Mouse (Mus musculus) C2C12 (cell line): Measurements from ENCODE around the gene C730034F03Rik. TPM values are rescaled to one million over a fixed set of nuclear protein-coding genes. Genes with fewer than 3 reads are reported as not detected.

ENCODE experiments used
- H3K27me3 ChIP-seq: one replicate; pipeline ENCODE4 v1.6.1; 2011; ENCODE audit not compliant: control insufficient read depth, insufficient read depth, insufficient read length
- H3K36me3 ChIP-seq: one replicate; pipeline ENCODE4 v1.6.1; 2011; ENCODE audit not compliant: control insufficient read depth, insufficient read depth
- H3K4me3 ChIP-seq: one replicate; pipeline ENCODE4 v1.5.1; 2011; ENCODE audit warnings: mild to moderate bottlenecking, control low read depth; ENCODE audit not compliant: poor library complexity, insufficient read depth, severe bottlenecking
- H3K79me2 ChIP-seq: one replicate; pipeline ENCODE4 v1.6.1; 2011; ENCODE audit not compliant: control insufficient read depth, insufficient read depth
- H3K79me3 ChIP-seq: one replicate; pipeline ENCODE4 v1.6.1; 2011; ENCODE audit warnings: low read depth, control low read depth
- H3ac ChIP-seq: one replicate; pipeline ENCODE3; 2011; ENCODE audit warnings: low read depth; ENCODE audit not compliant: control insufficient read depth, insufficient read length
- CEBPB ChIP-seq: IDR thresholded peaks from one replicate; pipeline ENCODE4 v1.6.1; 2011; ENCODE audit warnings: low read depth, mild to moderate bottlenecking, control low read depth, moderate library complexity
- CTCF ChIP-seq: IDR thresholded peaks from one replicate; pipeline ENCODE4 v1.5.1; 2011; ENCODE audit not compliant: control insufficient read depth, insufficient read depth, insufficient read length
- FOSL1 ChIP-seq: IDR thresholded peaks from one replicate; pipeline ENCODE4 v1.8.0; 2011; ENCODE audit warnings: mild to moderate bottlenecking, low read length; ENCODE audit not compliant: poor library complexity, insufficient read depth, severe bottlenecking
- MAX ChIP-seq: IDR thresholded peaks from one replicate; pipeline ENCODE4 v1.6.1; 2011; ENCODE audit warnings: mild to moderate bottlenecking, control low read depth
- MYOD1 ChIP-seq: IDR thresholded peaks from one replicate; pipeline ENCODE4 v1.6.1; 2011; ENCODE audit warnings: low read depth; ENCODE audit not compliant: control insufficient read depth, insufficient read length
- MYOG ChIP-seq: IDR thresholded peaks from one replicate; pipeline ENCODE4 v1.6.1; 2011; ENCODE audit not compliant: control insufficient read depth, insufficient read length; ENCODE audit errors: extremely low read depth
- USF1 ChIP-seq: IDR thresholded peaks from one replicate; pipeline ENCODE4 v1.6.1; 2011; ENCODE audit warnings: low read depth, mild to moderate bottlenecking, control low read depth, moderate library complexity
- polyA plus RNA-seq: library from polyadenylated mRNA; unstranded; fragments of >200 nt; fragmentation: generic; extraction: Trizol; gene quantifications from one replicate; pipeline ENCODE4 v1.2.1, GENCODE M21; 2012; ENCODE audit warnings: missing spikeins

Gene C730034F03Rik
- polyA plus RNA-seq, 1 experiment = 0.33 TPM

GRCm38 (mm10) chr15:89415282-89415681 is 14.1 kb upstream of the C730034F03Rik start:
- Histone ChIP-seq H3ac (no peak overlapping the region), H3K79me3 (no peaks in the 10 kb centered on the region), H3K79me2 (no peaks in the 10 kb centered on the region), H3K4me3 (no peak overlapping the region), H3K27me3 (no peaks in the 10 kb centered on the region), H3K36me3 (peaks cover 28% of the 10 kb centered on the region)
- TF ChIP-seq FOSL1 (no peak), MYOD1 (no peak), MYOG (no peak), CTCF (no peak), USF1 (no peak), MAX (no peak), CEBPB (no peak)

- no peaks in the 10 kb centered on the region for H3K79me2 ChIP-seq
- H3K27me3 ChIP-seq = no peaks in the 10 kb centered on the region
- peaks cover 62% of the 10 kb centered on the region for H3K36me3 ChIP-seq
- H3K4me3 ChIP-seq = no peak overlapping the region
- no peaks in the 10 kb centered on the region for H3K79me3 ChIP-seq
- H3ac ChIP-seq = no peak overlapping the region
- no peak for TF ChIP-seq MYOD1
- TF ChIP-seq MYOG = no peak
- no peak for TF ChIP-seq CTCF
- no peak for TF ChIP-seq USF1
- TF ChIP-seq MAX = no peak
- no peak for TF ChIP-seq CEBPB
- no peak for TF ChIP-seq FOSL1
These were observed 7.5 kb upstream of the C730034F03Rik start for GRCm38 (mm10) chr15:89421938-89422337.

DNA sequence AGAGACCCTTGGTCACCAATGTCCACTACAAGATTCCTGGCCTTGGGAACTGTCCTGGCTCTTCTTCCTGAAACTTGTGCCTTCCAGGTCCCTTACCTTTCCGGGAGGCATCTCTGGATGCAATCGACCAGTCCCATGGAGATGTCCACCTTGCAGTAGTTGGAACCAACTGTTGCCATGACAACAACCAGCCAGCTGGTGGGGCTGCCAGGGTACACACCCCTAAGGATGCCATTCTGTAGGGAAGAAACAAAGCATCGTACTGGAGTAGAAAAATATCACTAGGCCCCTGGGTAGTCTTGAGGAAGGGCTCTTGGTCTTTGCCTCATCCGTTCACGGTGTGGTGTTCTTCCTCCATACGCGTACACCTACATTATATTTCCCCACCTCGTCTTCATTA is 4.8 kb upstream of the C730034F03Rik start:
- peaks cover 9% of the 10 kb centered on the region for H3K79me3 ChIP-seq
- H3K4me3 ChIP-seq = no peak overlapping the region
- H3K36me3 ChIP-seq = peaks cover 42% of the 10 kb centered on the region
- TF ChIP-seq MYOG (no peak), USF1 (no peak), CTCF (no peak), MYOD1 (no peak), CEBPB (no peak), MAX (no peak), FOSL1 (no peak)
- H3K27me3 ChIP-seq = no peaks in the 10 kb centered on the region
- no peak overlapping the region for H3ac ChIP-seq
- H3K79me2 ChIP-seq = peaks cover 17% of the 10 kb centered on the region

GRCm38 (mm10) chr15:89425711-89426121 is 3.7 kb upstream of the C730034F03Rik start, which contains the start of gene Cpt1b:
Cpt1b (minus strand) TSS chr15:89425863.
- Histone ChIP-seq H3K79me2 (peaks cover 17% of the 10 kb centered on the region), H3K36me3 (peaks cover 31% of the 10 kb centered on the region), H3ac (no peak within 1 kb of the TSS), H3K4me3 (no peak within 1 kb of the TSS), H3K27me3 (no peaks in the 10 kb centered on the region), H3K79me3 (peaks cover 9% of the 10 kb centered on the region)
- no peak for TF ChIP-seq MAX
- TF ChIP-seq CTCF = no peak
- no peak for TF ChIP-seq USF1
- no peak for TF ChIP-seq CEBPB
- TF ChIP-seq MYOG = no peak
- TF ChIP-seq FOSL1 = no peak
- no peak for TF ChIP-seq MYOD1

DNA sequence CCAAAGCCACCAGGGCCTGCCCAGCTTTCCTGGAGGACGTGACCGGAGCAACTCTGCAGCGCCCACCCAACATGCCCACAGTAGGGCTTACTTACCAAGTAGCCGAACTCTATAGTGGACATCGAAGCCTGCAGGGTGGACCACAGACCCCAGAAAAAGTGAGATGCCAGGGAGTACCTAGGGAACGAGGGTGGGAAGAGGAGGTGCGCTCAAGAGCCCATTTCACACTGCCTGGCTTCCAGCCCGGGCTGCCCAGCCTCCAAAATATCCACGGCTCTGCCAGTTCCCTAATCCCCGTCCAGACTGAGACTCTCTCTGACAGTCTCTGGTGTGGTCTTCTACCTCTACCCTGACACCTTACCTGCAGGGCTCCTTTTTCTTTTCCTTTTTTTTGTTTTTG is 2.7 kb upstream of the C730034F03Rik start:
- Histone ChIP-seq H3K27me3 (no peaks in the 10 kb centered on the region), H3K4me3 (no peak overlapping the region), H3K79me2 (peaks cover 17% of the 10 kb centered on the region), H3ac (no peak overlapping the region), H3K36me3 (peaks cover 27% of the 10 kb centered on the region), H3K79me3 (peaks cover 9% of the 10 kb centered on the region)
- TF ChIP-seq FOSL1 (no peak), MYOG (no peak), USF1 (no peak), CEBPB (no peak), MAX (no peak), MYOD1 (no peak), CTCF (no peak)

DNA sequence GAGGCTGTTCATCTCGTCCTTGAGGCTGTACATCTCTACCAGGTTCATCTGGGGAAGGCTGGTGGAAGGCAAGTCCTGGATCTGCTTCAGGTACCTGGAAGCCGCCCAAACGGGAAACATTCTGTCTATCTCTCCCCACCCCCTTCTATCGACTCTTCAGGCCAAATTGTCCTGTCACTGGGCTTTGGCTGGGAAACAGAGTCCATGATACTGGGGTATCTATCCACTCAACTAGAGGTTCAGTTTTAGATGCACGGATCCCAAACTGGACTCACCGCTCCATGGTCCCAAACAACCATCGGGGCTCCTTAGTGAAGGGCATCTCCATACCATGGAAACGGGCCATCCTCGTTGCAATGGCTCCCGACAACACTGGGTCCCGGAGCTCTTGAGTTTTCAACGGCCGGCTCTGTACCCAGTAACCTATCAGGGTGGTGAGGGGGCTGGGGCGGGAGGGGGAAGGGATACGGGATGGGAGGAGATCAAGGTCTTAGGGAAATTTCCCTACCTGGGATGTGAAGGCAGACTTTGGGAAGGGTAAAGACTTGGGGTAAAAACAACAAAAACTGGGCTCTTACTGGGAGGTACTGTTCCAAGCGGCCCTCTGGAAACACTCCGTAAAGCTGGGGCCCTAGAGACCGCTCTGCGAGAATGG is 1.1 kb upstream of the C730034F03Rik start:
- peaks cover 19% of the 10 kb centered on the region for H3K36me3 ChIP-seq
- peaks cover 9% of the 10 kb centered on the region for H3K79me3 ChIP-seq
- H3K27me3 ChIP-seq = no peaks in the 10 kb centered on the region
- H3ac ChIP-seq = no peak overlapping the region
- peaks cover 17% of the 10 kb centered on the region for H3K79me2 ChIP-seq
- peak overlapping the region; percentile 98 for H3K4me3 ChIP-seq
- TF ChIP-seq CTCF (no peak), CEBPB (no peak), MAX (no peak), MYOD1 (no peak), USF1 (no peak), MYOG (no peak), FOSL1 (no peak)
